8 mouse cellular contexts compared by ENCODE assay signal in genomic region chr19:32759357-32760024, GRCm38 (mm10). TPM values are rescaled to one million over a fixed set of nuclear protein-coding genes. Genes with fewer than 3 reads are reported as not detected.
DNase-seq lines count a peak whose midpoint lies in the region; ATAC-seq and TF ChIP-seq lines count a peak whose summit lies in the region.

No protein-coding gene starts in this region.

- H3K9ac ChIP-seq in kidney, embryonic 15.5 days: peak overlapping the region; percentile 99
- peak overlapping the region; percentile 100 for H3K9ac ChIP-seq in hindbrain, embryonic 15.5 days
- H3K9ac ChIP-seq in midbrain, postnatal 0 days (replicated peaks; ENCODE audit: low read length, poor library complexity, severe bottlenecking): peak overlapping the region; percentile 95

- H3K4me2 ChIP-seq in kidney, embryonic 15.5 days: peak overlapping the region; percentile 93
- H3K4me2 ChIP-seq in hindbrain, embryonic 15.5 days: peak overlapping the region; percentile 98
- peak overlapping the region; percentile 90 for H3K4me2 ChIP-seq in midbrain, postnatal 0 days (ENCODE audit: low read depth, low read length, poor library complexity, severe bottlenecking)

- TF ChIP-seq CTCF in brain, embryonic 14.5 days (IDR thresholded peaks at IDR 0.05; ENCODE audit: borderline replicate concordance, extremely low read depth, insufficient read depth, insufficient read length): no peak
- TF ChIP-seq CTCF in midbrain, postnatal 0 days (IDR thresholded peaks at IDR 0.05): no peak

- no peaks in the 10 kb centered on the region for H3K27me3 ChIP-seq in kidney, embryonic 15.5 days
- no peaks in the 10 kb centered on the region for H3K27me3 ChIP-seq in hindbrain, embryonic 15.5 days
- no peaks in the 10 kb centered on the region for H3K27me3 ChIP-seq in midbrain, postnatal 0 days (ENCODE audit: insufficient read depth, low read length)

- 2% methylated on average over 8 of the region's 8 CpGs for WGBS in kidney, embryonic 15.5 days
- under 1% methylated on average over 8 of the region's 8 CpGs for WGBS in hindbrain, embryonic 15.5 days
- under 1% methylated on average over 8 of the region's 8 CpGs for WGBS in midbrain, postnatal 0 days

- no peak overlapping the region for H3K27ac ChIP-seq in kidney, embryonic 15.5 days
- H3K27ac ChIP-seq in hindbrain, embryonic 15.5 days (replicated peaks): no peak overlapping the region
- no peak overlapping the region for H3K27ac ChIP-seq in midbrain, postnatal 0 days (ENCODE audit: low read depth, low read length)

- no peaks in the 10 kb centered on the region for H3K9me3 ChIP-seq in kidney, embryonic 15.5 days (replicated peaks)
- H3K9me3 ChIP-seq in hindbrain, embryonic 15.5 days: no peaks in the 10 kb centered on the region
- no peaks in the 10 kb centered on the region for H3K9me3 ChIP-seq in midbrain, postnatal 0 days (ENCODE audit: low read length)

- no peak for TF ChIP-seq POLR2A in brain, embryonic 14.5 days (IDR thresholded peaks at IDR 0.05; ENCODE audit: borderline replicate concordance, extremely low read depth, insufficient read depth, insufficient read length, poor library complexity, severe bottlenecking)

- no peak for ATAC-seq in kidney, embryonic 15.5 days (replicated peaks; ENCODE audit: low FRiP score)
- ATAC-seq in hindbrain, embryonic 15.5 days (ENCODE audit: low FRiP score, low read depth): no peak
- no peak for ATAC-seq in midbrain, postnatal 0 days (ENCODE audit: low FRiP score)
- no peak for ATAC-seq in monocyte, adult 5-6 weeks (replicated peaks; ENCODE audit: insufficient number of reproducible peaks, low FRiP score, low TSS enrichment, poor library complexity, severe bottlenecking)

- H3K4me3 ChIP-seq in kidney, embryonic 15.5 days (replicated peaks): peak overlapping the region; percentile 87
- peak overlapping the region; percentile 100 for H3K4me3 ChIP-seq in hindbrain, embryonic 15.5 days
- H3K4me3 ChIP-seq in midbrain, postnatal 0 days (ENCODE audit: low read depth, low read length): peak overlapping the region; percentile 97

- peaks cover 33% of the 10 kb centered on the region for H3K4me1 ChIP-seq in kidney, embryonic 15.5 days
- peaks cover 46% of the 10 kb centered on the region for H3K4me1 ChIP-seq in hindbrain, embryonic 15.5 days (replicated peaks)
- H3K4me1 ChIP-seq in midbrain, postnatal 0 days (ENCODE audit: insufficient read depth, low read length): peaks cover 8% of the 10 kb centered on the region; the same call in 1 of the 2 replicates

- peaks cover 8% of the 10 kb centered on the region for H3K36me3 ChIP-seq in kidney, embryonic 15.5 days
- no peaks in the 10 kb centered on the region for H3K36me3 ChIP-seq in hindbrain, embryonic 15.5 days
- no peaks in the 10 kb centered on the region for H3K36me3 ChIP-seq in midbrain, postnatal 0 days (ENCODE audit: insufficient read depth, low read length)

- DNase-seq in kidney, postnatal 4 days: no peak
- peak; percentile 24 for DNase-seq in brain, embryonic 14.5 days (ENCODE audit: low read depth)
- no peak for DNase-seq in midbrain, postnatal 0 days (ENCODE audit: low spot score)
- DNase-seq in urinary bladder, postnatal 10 days (ENCODE audit: low spot score): no peak
- no peak for DNase-seq in frontal cortex, adult 2 months (ENCODE audit: extremely low spot score in 1 of 2, low spot score in 1 of 2)

RNA-seq across cellular contexts. Expression of gene Pten, which starts 2.2 kb away (rescaled TPM):
- 8.3 and 8.7 TPM in 2 replicates for polyA plus RNA-seq in kidney, embryonic 15.5 days (2015; fragmentation: Nextera tagmentation; extraction: Ambion mirVana)
- polyA plus RNA-seq in brain, embryonic 14.5 days (2012; rRNA removed): 24.7 and 40.3 TPM in 2 replicates
- polyA plus RNA-seq in hindbrain, embryonic 15.5 days (2015; fragmentation: Nextera tagmentation; extraction: Ambion mirVana): 10.6 and 13.5 TPM in 2 replicates
- 117 and 171 TPM in 2 replicates for total RNA-seq in midbrain, postnatal 0 days (2014; rRNA removed)
- 12.6 and 14.0 TPM in 2 replicates for polyA plus RNA-seq in midbrain, postnatal 0 days (2015; fragmentation: Nextera tagmentation; extraction: Ambion mirVana)
- 179 to 197 TPM (median 196 TPM) in 3 replicates for total RNA-seq in monocyte, adult 5-6 weeks (2017)
- 64.6 and 66.3 TPM in 2 replicates for polyA plus RNA-seq in frontal cortex, adult 2 months (2012; rRNA removed)

RNA-seq across cellular contexts. Expression of gene Atad1, which starts 19.9 kb away (rescaled TPM):
- polyA plus RNA-seq in kidney, embryonic 15.5 days (2015; fragmentation: Nextera tagmentation; extraction: Ambion mirVana): 82.5 and 85.7 TPM in 2 replicates
- 65.5 and 74.5 TPM in 2 replicates for polyA plus RNA-seq in brain, embryonic 14.5 days (2012; rRNA removed)
- polyA plus RNA-seq in hindbrain, embryonic 15.5 days (2015; fragmentation: Nextera tagmentation; extraction: Ambion mirVana): 109 and 112 TPM in 2 replicates
- 89.3 and 147 TPM in 2 replicates for total RNA-seq in midbrain, postnatal 0 days (2014; rRNA removed)
- 107 and 108 TPM in 2 replicates for polyA plus RNA-seq in midbrain, postnatal 0 days (2015; fragmentation: Nextera tagmentation; extraction: Ambion mirVana)
- 49.5 to 79.0 TPM (median 56.9 TPM) in 3 replicates for total RNA-seq in monocyte, adult 5-6 weeks (2017)
- 66.8 and 70.7 TPM in 2 replicates for polyA plus RNA-seq in frontal cortex, adult 2 months (2012; rRNA removed)
